Mouse (Mus musculus) embryonic facial prominence, embryonic 13.5 days (tissue): ENCODE data around the gene Mylpf. TPM values are rescaled to one million over a fixed set of nuclear protein-coding genes. Genes with fewer than 3 reads are reported as not detected.
"Not testable (repeated sequence)": the region's sequence is repeated elsewhere in the genome, so short reads cannot be mapped to it uniquely, and the experiment has no call there.

Source experiments
- ATAC-seq: fragments of 200-750 bp; cut with Nextera tagmentation; 2 replicates; pipeline ENCODE4 v1.8.0; 2017; ENCODE audit warnings: low read depth; ENCODE audit not compliant: insufficient number of reproducible peaks, insufficient read depth, low FRiP score, low TSS enrichment
- H3K27ac ChIP-seq: fragments of 300-500 bp; sonication (generic); 2 replicates; pipeline ENCODE4 v1.5.1; 2015; ENCODE audit warnings: moderate library complexity, mild to moderate bottlenecking, inconsistent platforms
- H3K27me3 ChIP-seq: fragments of 300-500 bp; sonication (generic); 2 replicates; pipeline ENCODE4 v1.6.1; 2015; ENCODE audit warnings: mild to moderate bottlenecking, inconsistent platforms
- H3K36me3 ChIP-seq: fragments of 300-500 bp; sonication (generic); 2 replicates; pipeline ENCODE4 v1.6.1; 2015; ENCODE audit warnings: mild to moderate bottlenecking, inconsistent platforms
- H3K4me1 ChIP-seq: fragments of 300-500 bp; sonication (generic); 2 replicates; pipeline ENCODE4 v1.6.1; 2015; ENCODE audit warnings: inconsistent platforms
- H3K4me2 ChIP-seq: fragments of 300-500 bp; sonication (generic); 2 replicates; pipeline ENCODE4 v1.6.1; 2015; ENCODE audit warnings: moderate library complexity, mild to moderate bottlenecking, inconsistent platforms
- H3K4me3 ChIP-seq: fragments of 300-500 bp; sonication (generic); 2 replicates; pipeline ENCODE4 v1.5.1; 2015; ENCODE audit warnings: mild to moderate bottlenecking, inconsistent platforms
- H3K9ac ChIP-seq: fragments of 300-500 bp; sonication (generic); 2 replicates; pipeline ENCODE4 v1.6.1; 2015; ENCODE audit warnings: mild to moderate bottlenecking, inconsistent platforms
- H3K9me3 ChIP-seq: fragments of 300-500 bp; sonication (generic); 2 replicates; pipeline ENCODE4 v1.6.1; 2016; ENCODE audit warnings: inconsistent platforms
- WGBS: fragments of 180-500 bp; shearing (Covaris S2); methylation state at CpG from one replicate; pipeline ENCODE4 v1.1.7; 2015; ENCODE audit warnings: mixed read lengths; 5-methylcytosine and 5-hydroxymethylcytosine counted together
- polyA plus RNA-seq: library from polyadenylated mRNA; unstranded; fragments of >200 nt; fragmentation: Nextera tagmentation; extraction: Ambion mirVana; gene quantifications from 2 replicates; pipeline ENCODE4 v1.2.1, GENCODE M21; 2015

The Mylpf gene
- 34.1 and 41.1 TPM in 2 replicates for polyA plus RNA-seq

- H3K27me3 ChIP-seq = peaks cover 4% of the 10 kb centered on the region; the same call in 1 of the 2 replicates
- peak within 1 kb of the TSS; percentile 97 for H3K4me2 ChIP-seq
- WGBS = under 1% methylated on average over 41 of the region's 44 CpGs
- peak; percentile 93 for ATAC-seq
- H3K4me1 ChIP-seq = peaks cover 19% of the 10 kb centered on the region
- H3K36me3 ChIP-seq = peaks cover 6% of the 10 kb centered on the region
- no peaks in the 10 kb centered on the region for H3K9me3 ChIP-seq
- peak within 1 kb of the TSS; percentile 98 for H3K9ac ChIP-seq
- peak within 1 kb of the TSS; percentile 90 for H3K27ac ChIP-seq
- H3K4me3 ChIP-seq = peak within 1 kb of the TSS; percentile 96
Measured at GRCm38 (mm10) chr7:127208553-127209438, at the start of gene Mylpf. Gene Mylpf, plus strand, starts transcription at chr7:127208890.

- no peaks in the 10 kb centered on the region for H3K36me3 ChIP-seq
- no peak for ATAC-seq
- H3K9ac ChIP-seq = no peak overlapping the region
- H3K9me3 ChIP-seq = no peaks in the 10 kb centered on the region
- H3K4me1 ChIP-seq = no peaks in the 10 kb centered on the region
- WGBS = 88% methylated on average over 5 of the region's 5 CpGs
- H3K27me3 ChIP-seq = peaks cover 3% of the 10 kb centered on the region; the same call in 1 of the 2 replicates
- no peak overlapping the region for H3K27ac ChIP-seq
- H3K4me2 ChIP-seq = no peak overlapping the region
- H3K4me3 ChIP-seq = no peak overlapping the region
Measured at GRCm38 (mm10) chr7:127162546-127162945, 46.1 kb upstream of the Mylpf start.

- 86% methylated on average over 4 of the region's 4 CpGs for WGBS
- no peak overlapping the region for H3K9ac ChIP-seq
- no peaks in the 10 kb centered on the region for H3K9me3 ChIP-seq
- H3K4me2 ChIP-seq = no peak overlapping the region
- H3K27ac ChIP-seq = no peak overlapping the region
- H3K27me3 ChIP-seq = peaks cover 3% of the 10 kb centered on the region; the same call in 1 of the 2 replicates
- H3K36me3 ChIP-seq = no peaks in the 10 kb centered on the region
- H3K4me1 ChIP-seq = no peaks in the 10 kb centered on the region
- H3K4me3 ChIP-seq = no peak overlapping the region
- no peak for ATAC-seq
Measured at GRCm38 (mm10) chr7:127164002-127164401, 44.7 kb upstream of the Mylpf start.

GRCm38 (mm10) chr7:127165607-127166493 lies 42.8 kb upstream of the Mylpf start:
- H3K27me3 ChIP-seq = peaks cover 3% of the 10 kb centered on the region; the same call in 1 of the 2 replicates
- no peak overlapping the region for H3K4me3 ChIP-seq
- ATAC-seq = no peak
- no peaks in the 10 kb centered on the region for H3K9me3 ChIP-seq
- H3K27ac ChIP-seq = no peak overlapping the region
- H3K4me1 ChIP-seq = no peaks in the 10 kb centered on the region
- no peak overlapping the region for H3K9ac ChIP-seq
- no peaks in the 10 kb centered on the region for H3K36me3 ChIP-seq
- H3K4me2 ChIP-seq = no peak overlapping the region
- WGBS = 82% methylated on average over 12 of the region's 12 CpGs

GRCm38 (mm10) chr7:127166501-127166900 lies 42.2 kb upstream of the Mylpf start:
- Histone ChIP-seq H3K36me3 (no peaks in the 10 kb centered on the region), H3K27ac (no peak overlapping the region), H3K4me3 (no peak overlapping the region), H3K9ac (no peak overlapping the region), H3K9me3 (no peaks in the 10 kb centered on the region), H3K27me3 (peaks cover 3% of the 10 kb centered on the region; the same call in 1 of the 2 replicates), H3K4me1 (no peaks in the 10 kb centered on the region), H3K4me2 (no peak overlapping the region)
- 81% methylated on average over 5 of the region's 5 CpGs for WGBS
- no peak for ATAC-seq

GRCm38 (mm10) chr7:127176937-127177336 lies 31.8 kb upstream of the Mylpf start:
- WGBS = 69% methylated on average over 4 of the region's 4 CpGs
- Histone ChIP-seq H3K4me1 (no peaks in the 10 kb centered on the region), H3K4me2 (no peak overlapping the region), H3K36me3 (no peaks in the 10 kb centered on the region), H3K9me3 (no peaks in the 10 kb centered on the region), H3K9ac (no peak overlapping the region), H3K4me3 (no peak overlapping the region), H3K27ac (no peak overlapping the region), H3K27me3 (no peaks in the 10 kb centered on the region)
- ATAC-seq = no peak

- Histone ChIP-seq H3K4me2 (no peak overlapping the region), H3K9ac (no peak overlapping the region), H3K4me3 (no peak overlapping the region), H3K9me3 (no peaks in the 10 kb centered on the region), H3K4me1 (no peaks in the 10 kb centered on the region), H3K27me3 (no peaks in the 10 kb centered on the region), H3K36me3 (no peaks in the 10 kb centered on the region), H3K27ac (no peak overlapping the region)
- WGBS = 67% methylated on average over 2 of the region's 2 CpGs
- ATAC-seq = no peak
Measured at GRCm38 (mm10) chr7:127180783-127181182, 27.9 kb upstream of the Mylpf start.

GRCm38 (mm10) chr7:127181724-127182123 lies 27.0 kb upstream of the Mylpf start:
- not testable (repeated sequence) for H3K36me3 ChIP-seq, H3K27me3 ChIP-seq, ATAC-seq, H3K9me3 ChIP-seq, H3K27ac ChIP-seq, H3K9ac ChIP-seq, H3K4me2 ChIP-seq, H3K4me1 ChIP-seq, H3K4me3 ChIP-seq
- whole genome bisulfite sequencing = 32% methylated on average over 3 of the region's 3 CpGs

GRCm38 (mm10) chr7:127183345-127183744 lies 25.3 kb upstream of the Mylpf start:
- no peak for ATAC-seq
- WGBS = 78% methylated on average over 8 of the region's 8 CpGs
- no peak overlapping the region for H3K4me3 ChIP-seq

GRCm38 (mm10) chr7:127183828-127184227 lies 24.9 kb upstream of the Mylpf start:
- H3K4me1 ChIP-seq = no peaks in the 10 kb centered on the region
- 79% methylated on average over 6 of the region's 6 CpGs for WGBS
- H3K9ac ChIP-seq = no peak overlapping the region
- H3K4me2 ChIP-seq = no peak overlapping the region
- H3K9me3 ChIP-seq = no peaks in the 10 kb centered on the region
- H3K36me3 ChIP-seq = no peaks in the 10 kb centered on the region
- no peak for ATAC-seq
- H3K27ac ChIP-seq = no peak overlapping the region
- no peak overlapping the region for H3K4me3 ChIP-seq
- no peaks in the 10 kb centered on the region for H3K27me3 ChIP-seq

More at GRCm38 (mm10) chr7:127183345-127183744, 25.3 kb upstream of the Mylpf start:
- H3K27ac ChIP-seq = no peak overlapping the region
- H3K4me1 ChIP-seq = no peaks in the 10 kb centered on the region
- no peak overlapping the region for H3K4me2 ChIP-seq
- H3K27me3 ChIP-seq = no peaks in the 10 kb centered on the region
- no peaks in the 10 kb centered on the region for H3K36me3 ChIP-seq
- no peak overlapping the region for H3K9ac ChIP-seq
- H3K9me3 ChIP-seq = no peaks in the 10 kb centered on the region

- no peak for ATAC-seq
- WGBS = 40% methylated on average over 1 of the region's 1 CpGs
- Histone ChIP-seq H3K36me3 (no peaks in the 10 kb centered on the region), H3K4me1 (no peaks in the 10 kb centered on the region), H3K9me3 (no peaks in the 10 kb centered on the region), H3K4me2 (no peak overlapping the region), H3K9ac (no peak overlapping the region), H3K27me3 (no peaks in the 10 kb centered on the region), H3K4me3 (no peak overlapping the region), H3K27ac (no peak overlapping the region)
Measured at GRCm38 (mm10) chr7:127184720-127185119, 24.0 kb upstream of the Mylpf start.
